Mouse (Mus musculus) liver, embryonic 14 days (tissue): Measurements from ENCODE around the gene Syce1. TPM values are rescaled to one million over a fixed set of nuclear protein-coding genes. Genes with fewer than 3 reads are reported as not detected.

Experiments used
- polyA plus RNA-seq: library from polyadenylated mRNA; depleted of rRNA; stranded (reverse); fragments of >200 nt; gene quantifications from 2 replicates; pipeline ENCODE4 v1.2.3, GENCODE M21; 2012; rRNA removed

The Syce1 gene
- polyA plus RNA-seq, result 0.05 and 0.12 TPM in 2 replicates

DNA sequence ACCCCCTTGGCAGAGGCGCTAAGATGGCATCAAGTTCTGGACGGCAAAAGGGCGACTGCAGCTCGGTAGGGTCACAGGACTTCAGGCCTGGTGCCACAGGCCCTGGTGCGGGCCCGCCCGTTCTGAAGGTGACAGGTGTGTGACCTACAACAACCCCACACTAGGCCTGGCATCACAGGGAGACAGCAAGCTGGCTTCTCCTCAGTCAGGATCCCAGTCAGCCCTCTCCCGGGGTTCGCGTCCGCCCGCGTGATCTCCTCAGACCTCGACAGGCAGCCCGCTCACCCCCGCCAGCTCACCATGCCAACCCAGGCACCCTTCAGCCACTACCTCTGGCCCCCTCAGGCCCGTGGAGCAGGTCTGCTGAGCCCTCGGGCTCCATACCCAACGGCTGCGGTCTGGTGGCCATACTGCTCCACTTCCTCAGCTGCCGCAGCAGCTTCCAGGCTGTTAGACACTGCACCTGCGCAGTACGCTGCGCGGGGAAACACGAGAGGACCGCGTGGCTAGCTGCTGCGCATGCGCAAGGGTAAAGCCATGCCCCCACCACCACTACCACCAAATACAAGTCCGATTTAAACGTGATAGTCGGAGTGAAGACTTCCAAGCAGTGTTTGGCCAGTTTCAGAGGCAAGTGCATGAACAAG is at the start of gene Syce1:
Gene Syce1, minus strand, starts transcription at position 447 of the 647 bp plus-strand sequence.

DNA sequence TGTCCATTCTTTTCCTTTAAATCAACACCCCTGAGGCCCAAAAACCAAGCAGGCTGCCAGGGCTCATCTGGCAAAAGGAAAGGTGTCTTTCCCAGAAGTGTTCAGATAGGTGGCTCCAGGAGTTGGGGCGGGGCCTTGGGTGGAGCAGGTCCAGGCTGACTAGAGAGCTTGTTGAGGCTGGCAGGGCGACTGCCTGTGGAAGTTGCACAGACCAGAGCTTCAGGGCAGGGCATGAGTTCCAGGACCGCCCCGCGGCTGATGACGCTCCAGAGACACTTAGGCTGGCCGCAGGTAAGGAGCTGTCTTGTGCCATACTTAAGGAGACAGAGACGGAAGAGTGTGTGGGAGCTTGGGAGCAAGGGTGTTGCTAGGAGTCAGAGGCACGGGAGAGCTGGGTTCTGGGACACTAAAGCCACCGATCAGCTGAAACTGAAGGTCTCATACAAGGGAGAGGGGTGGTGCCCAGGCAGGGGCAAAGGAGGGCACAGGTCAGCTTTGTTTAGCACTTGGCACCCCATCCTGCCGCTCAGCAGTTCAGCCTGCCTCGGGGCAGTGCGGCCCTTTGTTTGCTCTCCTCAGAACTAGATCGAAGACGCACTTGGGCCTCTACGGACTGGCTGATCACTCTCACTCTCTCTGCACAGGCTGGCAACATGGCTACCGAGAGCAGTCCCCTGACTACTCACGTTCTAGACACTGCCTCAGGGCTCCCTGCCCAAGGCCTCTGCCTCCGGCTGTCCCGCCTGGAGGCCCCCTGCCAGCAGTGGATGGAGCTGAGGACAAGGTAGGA is 47.5 kb upstream of the Syce1 start, which contains the start of gene Urah:
Gene Urah, plus strand, starts transcription at position 51 of the 790 bp plus-strand sequence.

DNA sequence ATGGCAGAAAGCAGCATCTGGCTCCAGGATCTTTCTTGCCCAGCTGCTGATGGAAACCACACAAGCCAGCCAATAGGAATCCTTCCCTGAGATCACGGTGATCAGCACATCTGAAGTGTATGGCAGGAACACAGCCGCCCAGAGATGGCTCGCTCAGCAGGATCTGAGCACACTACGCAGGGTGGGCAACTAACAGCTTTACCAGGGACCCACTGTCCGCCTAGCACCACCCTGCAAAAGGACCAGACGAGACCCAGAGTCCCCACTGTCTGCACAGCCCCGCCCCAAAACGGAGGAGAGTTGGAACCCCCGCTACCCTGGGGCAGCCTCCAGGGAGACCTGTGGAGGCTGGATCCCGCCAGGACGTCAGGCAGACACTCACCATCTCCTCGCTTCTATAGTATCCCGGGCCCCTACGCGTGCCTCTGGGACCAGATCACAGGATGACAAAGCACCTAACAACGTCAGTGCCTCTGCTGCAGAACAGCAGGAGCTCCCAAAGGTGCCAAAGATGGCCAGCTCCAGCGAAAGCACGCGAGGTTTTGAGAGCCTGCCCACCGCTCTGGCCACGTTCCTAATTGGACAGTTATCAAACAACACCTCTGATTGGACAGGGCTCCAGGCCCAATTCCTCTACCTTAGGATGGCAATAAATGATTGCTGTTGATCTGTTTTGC is 34.1 kb upstream of the Syce1 start, which contains the start of gene Zfp941:
Gene Zfp941, minus strand, starts transcription at position 526 of the 677 bp plus-strand sequence.

GRCm38 (mm10) chr7:140763447-140764020 is 24.1 kb downstream of the Syce1 start, which contains the start of gene Cyp2e1:
Cyp2e1 (plus strand) TSS chr7:140763739.

Other genes with a start within 250 kb of the Syce1 start
- gene Olfr538, start 220.0 kb downstream of the Syce1 start, polyA plus RNA-seq, result not detected in 2 replicates
- gene Olfr46, start 186.6 kb downstream of the Syce1 start, polyA plus RNA-seq, result not detected in 2 replicates
- gene Olfr61, start 158.9 kb downstream of the Syce1 start, polyA plus RNA-seq, result not detected in 2 replicates
- gene Olfr53, start 141.4 kb downstream of the Syce1 start, polyA plus RNA-seq, result not detected in 2 replicates
- gene Olfr539, start 127.9 kb downstream of the Syce1 start, polyA plus RNA-seq, result not detected in 2 replicates
- not detected in 2 replicates for gene Olfr45, start 105.9 kb downstream of the Syce1 start, polyA plus RNA-seq
- not detected in 2 replicates for gene Olfr541, start 90.6 kb downstream of the Syce1 start, polyA plus RNA-seq
- 0.06 and 0.07 TPM in 2 replicates for gene Cyp2e1, start 24.1 kb downstream of the Syce1 start, polyA plus RNA-seq
- 0.11 and 0.14 TPM in 2 replicates for gene Zfp941, start 34.3 kb upstream of the Syce1 start, polyA plus RNA-seq
- 7.3 and 8.3 TPM in 2 replicates for gene Urah, start 47.2 kb upstream of the Syce1 start, polyA plus RNA-seq
- not detected in 2 replicates for gene Scgb1c1, start 57.7 kb upstream of the Syce1 start, polyA plus RNA-seq
- gene Odf3, start 60.0 kb upstream of the Syce1 start, polyA plus RNA-seq, result not detected in 2 replicates
- not detected in 2 replicates for gene Gm45785, start 68.5 kb upstream of the Syce1 start, polyA plus RNA-seq
- gene Ric8a, start 69.1 kb upstream of the Syce1 start, polyA plus RNA-seq, result 14.7 and 15.6 TPM in 2 replicates
- 10.5 and 11.7 TPM in 2 replicates for gene Bet1l, start 69.7 kb upstream of the Syce1 start, polyA plus RNA-seq
- gene Psmd13, start 94.1 kb upstream of the Syce1 start, polyA plus RNA-seq, result 50.0 and 57.2 TPM in 2 replicates
- 12.5 and 15.1 TPM in 2 replicates for gene Sirt3, start 94.5 kb upstream of the Syce1 start, polyA plus RNA-seq
- 0.48 TPM in 1 of 2 replicates, not detected in the other for gene Cox8b, start 112.6 kb upstream of the Syce1 start, polyA plus RNA-seq
- gene Nlrp6, start 133.1 kb upstream of the Syce1 start, polyA plus RNA-seq, result 5.6 and 7.4 TPM in 2 replicates
- gene Pgghg, start 153.5 kb upstream of the Syce1 start, polyA plus RNA-seq, result 6.0 and 7.0 TPM in 2 replicates
- 0.38 and 0.46 TPM in 2 replicates for gene Ifitm5, start 162.4 kb upstream of the Syce1 start, polyA plus RNA-seq
- gene Gm45717, start 168.1 kb upstream of the Syce1 start, polyA plus RNA-seq, result not detected in 2 replicates
- gene Ifitm2, start 168.1 kb upstream of the Syce1 start, polyA plus RNA-seq, result 219 and 222 TPM in 2 replicates
- gene Ifitm1, start 179.4 kb upstream of the Syce1 start, polyA plus RNA-seq, result 29.1 and 33.2 TPM in 2 replicates
- gene Ifitm3, start 222.9 kb upstream of the Syce1 start, polyA plus RNA-seq, result 28.7 and 41.6 TPM in 2 replicates
- 8.3 and 10.9 TPM in 2 replicates for gene Ifitm6, start 230.1 kb upstream of the Syce1 start, polyA plus RNA-seq
- not detected in 2 replicates for gene Gm17387, start 241.3 kb upstream of the Syce1 start, polyA plus RNA-seq